Mouse (Mus musculus) inflammation-experienced regulatory T-cells, adult 6 months (primary cell): Measurements from ENCODE around the gene Hoxb9. TPM values are rescaled to one million over a fixed set of nuclear protein-coding genes. Genes with fewer than 3 reads are reported as not detected.
A peak's percentile ranks its signal among the peaks of the same experiment; 100 is the strongest.

Experiments used
- ATAC-seq: one replicate; pipeline ENCODE4 v1.8.0; 2017
- polyA plus RNA-seq, 3 experiments: library from polyadenylated mRNA; unstranded; fragments of 100-300 nt; shearing (Covaris generic); gene quantifications; one replicate each; pipeline ENCODE4 v1.2.1; 2017

Gene Hoxb9
- polyA plus RNA-seq, 3 experiments from 2014 or later = not detected

- peak; percentile 5 for ATAC-seq
Observed at GRCm38 (mm10) chr11:96314671-96315343, 43.5 kb downstream of the Hoxb9 start.

GRCm38 (mm10) chr11:96315344-96315681 lies 44.1 kb downstream of the Hoxb9 start:
- no peak for ATAC-seq

GRCm38 (mm10) chr11:96316696-96317607 lies 45.7 kb downstream of the Hoxb9 start:
- no peak for ATAC-seq

- peak; percentile 7 for ATAC-seq
Observed at GRCm38 (mm10) chr11:96317608-96318367, 46.5 kb downstream of the Hoxb9 start, which contains the start of gene Hoxb4. Hoxb4 (plus strand) TSS chr11:96318267.

- peak; percentile 79 for ATAC-seq
Observed at GRCm38 (mm10) chr11:96318368-96319070, 47.3 kb downstream of the Hoxb9 start.

- no peak for ATAC-seq
Observed at GRCm38 (mm10) chr11:96319071-96319902, 48.0 kb downstream of the Hoxb9 start.

- no peak for ATAC-seq
Observed at GRCm38 (mm10) chr11:96319910-96320309, 48.7 kb downstream of the Hoxb9 start.

GRCm38 (mm10) chr11:96320688-96321087 lies 49.4 kb downstream of the Hoxb9 start:
- ATAC-seq = no peak

GRCm38 (mm10) chr11:96321846-96322245 lies 50.6 kb downstream of the Hoxb9 start:
- ATAC-seq = no peak

GRCm38 (mm10) chr11:96322738-96323137 lies 51.5 kb downstream of the Hoxb9 start:
- no peak for ATAC-seq

GRCm38 (mm10) chr11:96323154-96323553 lies 51.9 kb downstream of the Hoxb9 start, which contains the start of gene Hoxb3:
Hoxb3 (plus strand) TSS chr11:96323326.
- no peak for ATAC-seq

GRCm38 (mm10) chr11:96324125-96324524 lies 52.9 kb downstream of the Hoxb9 start:
- no peak for ATAC-seq

GRCm38 (mm10) chr11:96324965-96325364 lies 53.7 kb downstream of the Hoxb9 start:
- no peak for ATAC-seq

GRCm38 (mm10) chr11:96325747-96326212 lies 54.5 kb downstream of the Hoxb9 start:
- ATAC-seq = no peak

Other genes starting within 250 kb of the Hoxb9 start
- gene Gip, start 246.9 kb upstream of the Hoxb9 start, polyA plus RNA-seq = not detected
- gene Snf8, start 236.6 kb upstream of the Hoxb9 start, polyA plus RNA-seq = 10 to 100 TPM; 37.7 to 51.2 (median 42.6) TPM
- gene Ube2z, start 206.1 kb upstream of the Hoxb9 start, polyA plus RNA-seq = 10 to 100 TPM in 2 of 3 experiments, 1 to 10 TPM in 1; 9.6 to 13.1 (median 10.4) TPM
- gene Atp5g1, start 195.8 kb upstream of the Hoxb9 start, polyA plus RNA-seq = 100 to 1,000 TPM; 336 to 391 (median 363) TPM
- gene Calcoco2, start 159.5 kb upstream of the Hoxb9 start, polyA plus RNA-seq = not detected
- gene Ttll6, start 137.7 kb upstream of the Hoxb9 start, polyA plus RNA-seq = not detected
- gene Hoxb13, start 77.1 kb upstream of the Hoxb9 start, polyA plus RNA-seq = not detected
- not detected for gene Hoxb8, start 10.4 kb downstream of the Hoxb9 start, polyA plus RNA-seq
- not detected for gene Hoxb7, start 15.2 kb downstream of the Hoxb9 start, polyA plus RNA-seq
- not detected for gene Hoxb6, start 21.0 kb downstream of the Hoxb9 start, polyA plus RNA-seq
- gene Hoxb5, start 31.9 kb downstream of the Hoxb9 start, polyA plus RNA-seq = not detected
- 1 to 10 TPM in 2 of 3 experiments, under 1 TPM in 1; 0.92 to 1.5 (median 1.2) TPM for gene Hoxb4, start 46.8 kb downstream of the Hoxb9 start, polyA plus RNA-seq
- under 1 TPM in 1 of 3 experiments, not detected in 2; 0.86 TPM for gene Hoxb3, start 51.9 kb downstream of the Hoxb9 start, polyA plus RNA-seq
- not detected for gene Hoxb2, start 79.1 kb downstream of the Hoxb9 start, polyA plus RNA-seq
- gene Hoxb1, start 94.3 kb downstream of the Hoxb9 start, polyA plus RNA-seq = not detected
- 100 to 1,000 TPM; 537 to 839 (median 722) TPM for gene Skap1, start 193.1 kb downstream of the Hoxb9 start, polyA plus RNA-seq